7 mouse cellular contexts compared by ENCODE assay signal in genomic region chr4:155832321-155832720, GRCm38 (mm10). TPM values are rescaled to one million over a fixed set of nuclear protein-coding genes. Genes with fewer than 3 reads are reported as not detected.
DNase-seq lines count a peak whose midpoint lies in the region; ATAC-seq and TF ChIP-seq lines count a peak whose summit lies in the region.

No protein-coding gene starts in this region.

- DNase-seq in lung, postnatal 4 days: no peak
- no peak for DNase-seq in forebrain, embryonic 11.5 days (ENCODE audit: low spot score)
- no peak for DNase-seq in limb, embryonic 10.5 days (ENCODE audit: low spot score)
- DNase-seq in gastrocnemius, adult 8-10 months (ENCODE audit: low spot score in 2 of 2): no peak
- no peak for DNase-seq in gastrocnemius, adult 18-20 months (ENCODE audit: low spot score)

- 47% methylated on average over 10 of the region's 10 CpGs for WGBS in lung, embryonic 16.5 days
- WGBS in forebrain, embryonic 11.5 days: 56% methylated on average over 10 of the region's 10 CpGs
- WGBS in limb, embryonic 10.5 days: 56% methylated on average over 10 of the region's 10 CpGs
- WGBS in small intestine, adult 2 months: 37% methylated on average over 10 of the region's 10 CpGs

- peak overlapping the region; percentile 89 for H3K4me2 ChIP-seq in lung, embryonic 16.5 days (ENCODE audit: low read depth, low read length)
- H3K4me2 ChIP-seq in forebrain, embryonic 11.5 days (ENCODE audit: low read depth, low read length, severe bottlenecking): peak overlapping the region; percentile 97

- TF ChIP-seq CTCF in small intestine, adult 2 months (IDR thresholded peaks at IDR 0.05; ENCODE audit: extremely low read depth, insufficient read length, insufficient replicate concordance, low read depth, low read length): no peak

- no peak for TF ChIP-seq POLR2A in small intestine, adult 2 months (IDR thresholded peaks at IDR 0.05; ENCODE audit: low read depth, low read length)

- H3K36me3 ChIP-seq in lung, embryonic 16.5 days (ENCODE audit: control insufficient read depth, insufficient read depth, low read length): peaks cover 6% of the 10 kb centered on the region
- no peaks in the 10 kb centered on the region; the same call in 1 of the 2 replicates for H3K36me3 ChIP-seq in forebrain, embryonic 11.5 days (ENCODE audit: control insufficient read depth, insufficient read depth, low read length)
- peaks cover 36% of the 10 kb centered on the region for H3K36me3 ChIP-seq in limb, embryonic 10.5 days
- H3K36me3 ChIP-seq in small intestine, adult 2 months (ENCODE audit: control insufficient read depth, insufficient read depth, low read length): peaks cover 4% of the 10 kb centered on the region; the same call in 1 of the 2 replicates

- ATAC-seq in lung, embryonic 16.5 days (ENCODE audit: low read depth): no peak
- ATAC-seq in forebrain, embryonic 11.5 days (replicated peaks; ENCODE audit: low FRiP score): no peak

- H3K27me3 ChIP-seq in lung, embryonic 16.5 days (ENCODE audit: control insufficient read depth, insufficient read depth, low read depth, low read length): no peaks in the 10 kb centered on the region
- no peaks in the 10 kb centered on the region for H3K27me3 ChIP-seq in forebrain, embryonic 11.5 days (ENCODE audit: control insufficient read depth, insufficient read depth, low read length)
- no peaks in the 10 kb centered on the region for H3K27me3 ChIP-seq in limb, embryonic 10.5 days (ENCODE audit: low read depth, poor library complexity, severe bottlenecking)
- H3K27me3 ChIP-seq in small intestine, adult 2 months (ENCODE audit: control insufficient read depth, insufficient read depth, low read length): no peaks in the 10 kb centered on the region

- peak overlapping the region; percentile 23; the same call in 1 of the 2 replicates for H3K27ac ChIP-seq in lung, embryonic 16.5 days (ENCODE audit: low read length)
- H3K27ac ChIP-seq in forebrain, embryonic 11.5 days (ENCODE audit: low read depth, low read length): no peak overlapping the region
- H3K27ac ChIP-seq in limb, embryonic 10.5 days: peak overlapping the region; percentile 85
- H3K27ac ChIP-seq in small intestine, adult 2 months (ENCODE audit: insufficient read depth, low read depth, low read length): 0 out of 2 replicates have a peak overlapping the region, but pooled peaks have one; percentile 71

- H3K4me1 ChIP-seq in lung, embryonic 16.5 days (replicated peaks; ENCODE audit: control insufficient read depth, insufficient read depth, low read length): peaks cover 27% of the 10 kb centered on the region
- H3K4me1 ChIP-seq in forebrain, embryonic 11.5 days (replicated peaks; ENCODE audit: control insufficient read depth, insufficient read depth, low read length): peaks cover 12% of the 10 kb centered on the region
- H3K4me1 ChIP-seq in limb, embryonic 10.5 days: peaks cover 28% of the 10 kb centered on the region
- H3K4me1 ChIP-seq in small intestine, adult 2 months (ENCODE audit: control insufficient read depth, insufficient read depth, insufficient read length, low read length): peaks cover 13% of the 10 kb centered on the region

- H3K9me3 ChIP-seq in lung, embryonic 16.5 days (ENCODE audit: control insufficient read depth, low read length): no peaks in the 10 kb centered on the region
- H3K9me3 ChIP-seq in forebrain, embryonic 11.5 days (ENCODE audit: control insufficient read depth, low read length): no peaks in the 10 kb centered on the region
- H3K9me3 ChIP-seq in limb, embryonic 10.5 days (replicated peaks): no peaks in the 10 kb centered on the region

- H3K4me3 ChIP-seq in lung, embryonic 16.5 days (ENCODE audit: low read length): peak overlapping the region; percentile 88
- peak overlapping the region; percentile 87 for H3K4me3 ChIP-seq in forebrain, embryonic 11.5 days (ENCODE audit: low read depth, low read length)
- peak overlapping the region; percentile 81 for H3K4me3 ChIP-seq in limb, embryonic 10.5 days
- H3K4me3 ChIP-seq in small intestine, adult 2 months (ENCODE audit: low read depth, low read length): peak overlapping the region; percentile 80

- H3K9ac ChIP-seq in lung, embryonic 16.5 days (ENCODE audit: low read length): peak overlapping the region; percentile 94
- peak overlapping the region; percentile 88 for H3K9ac ChIP-seq in forebrain, embryonic 11.5 days (ENCODE audit: low read length)

RNA-seq across cellular contexts. Expression of gene Aurkaip1, which starts 1.2 kb away (rescaled TPM):
- 141 and 146 TPM in 2 replicates for polyA plus RNA-seq in lung, embryonic 16.5 days (2015; fragmentation: Nextera tagmentation; extraction: Ambion mirVana)
- polyA plus RNA-seq in forebrain, embryonic 11.5 days (2014; fragmentation: Nextera tagmentation; extraction: Ambion mirVana): 132 and 141 TPM in 2 replicates
- polyA plus RNA-seq in limb, embryonic 10.5 days (2016; fragmentation: Nextera tagmentation; extraction: Ambion mirVana): 186 and 204 TPM in 2 replicates
- 113 and 159 TPM in 2 replicates for polyA plus RNA-seq in small intestine, adult 2 months (2012; rRNA removed)
- 10 to 100 TPM; 73.1 to 83.9 (median 79.0) TPM for total RNA-seq in gastrocnemius, adult 8-10 months (2022)
- 10 to 100 TPM; 79.5 to 82.6 TPM for total RNA-seq in gastrocnemius, adult 18-20 months (2021)

RNA-seq across cellular contexts. Expression of gene Mxra8, which starts 7.2 kb away (rescaled TPM):
- 246 and 255 TPM in 2 replicates for polyA plus RNA-seq in lung, embryonic 16.5 days (2015; fragmentation: Nextera tagmentation; extraction: Ambion mirVana)
- polyA plus RNA-seq in forebrain, embryonic 11.5 days (2014; fragmentation: Nextera tagmentation; extraction: Ambion mirVana): 28.8 and 29.3 TPM in 2 replicates
- 39.2 and 48.9 TPM in 2 replicates for polyA plus RNA-seq in limb, embryonic 10.5 days (2016; fragmentation: Nextera tagmentation; extraction: Ambion mirVana)
- polyA plus RNA-seq in small intestine, adult 2 months (2012; rRNA removed): 67.9 and 98.1 TPM in 2 replicates
- total RNA-seq in gastrocnemius, adult 8-10 months (2022): 10 to 100 TPM; 16.5 to 34.5 (median 24.9) TPM
- 10 to 100 TPM; 25.0 to 29.7 TPM for total RNA-seq in gastrocnemius, adult 18-20 months (2021)

RNA-seq across cellular contexts. Expression of gene Dvl1, which starts 14.9 kb away (rescaled TPM):
- polyA plus RNA-seq in lung, embryonic 16.5 days (2015; fragmentation: Nextera tagmentation; extraction: Ambion mirVana): 4.5 and 6.0 TPM in 2 replicates
- polyA plus RNA-seq in forebrain, embryonic 11.5 days (2014; fragmentation: Nextera tagmentation; extraction: Ambion mirVana): 17.9 and 18.0 TPM in 2 replicates
- 3.8 and 4.7 TPM in 2 replicates for polyA plus RNA-seq in limb, embryonic 10.5 days (2016; fragmentation: Nextera tagmentation; extraction: Ambion mirVana)
- 111 and 153 TPM in 2 replicates for polyA plus RNA-seq in small intestine, adult 2 months (2012; rRNA removed)
- 100 to 1,000 TPM; 117 to 124 (median 120) TPM for total RNA-seq in gastrocnemius, adult 8-10 months (2022)
- total RNA-seq in gastrocnemius, adult 18-20 months (2021): 100 to 1,000 TPM; 104 to 106 TPM

RNA-seq across cellular contexts. Expression of gene Ccnl2, which starts 20.0 kb away (rescaled TPM):
- polyA plus RNA-seq in lung, embryonic 16.5 days (2015; fragmentation: Nextera tagmentation; extraction: Ambion mirVana): 179 and 185 TPM in 2 replicates
- polyA plus RNA-seq in forebrain, embryonic 11.5 days (2014; fragmentation: Nextera tagmentation; extraction: Ambion mirVana): 162 and 186 TPM in 2 replicates
- polyA plus RNA-seq in limb, embryonic 10.5 days (2016; fragmentation: Nextera tagmentation; extraction: Ambion mirVana): 174 and 196 TPM in 2 replicates
- polyA plus RNA-seq in small intestine, adult 2 months (2012; rRNA removed): 20.5 and 31.3 TPM in 2 replicates
- total RNA-seq in gastrocnemius, adult 8-10 months (2022): 10 to 100 TPM; 11.6 to 19.5 (median 15.0) TPM
- 10 to 100 TPM; 15.4 to 18.3 TPM for total RNA-seq in gastrocnemius, adult 18-20 months (2021)

RNA-seq across cellular contexts. Expression of gene Mrpl20, which starts 29.6 kb away (rescaled TPM):
- polyA plus RNA-seq in lung, embryonic 16.5 days (2015; fragmentation: Nextera tagmentation; extraction: Ambion mirVana): 177 and 194 TPM in 2 replicates
- 203 and 223 TPM in 2 replicates for polyA plus RNA-seq in forebrain, embryonic 11.5 days (2014; fragmentation: Nextera tagmentation; extraction: Ambion mirVana)
- polyA plus RNA-seq in limb, embryonic 10.5 days (2016; fragmentation: Nextera tagmentation; extraction: Ambion mirVana): 246 and 297 TPM in 2 replicates
- 34.5 and 36.4 TPM in 2 replicates for polyA plus RNA-seq in small intestine, adult 2 months (2012; rRNA removed)
- 10 to 100 TPM; 46.2 to 50.5 (median 47.7) TPM for total RNA-seq in gastrocnemius, adult 8-10 months (2022)
- 10 to 100 TPM; 50.3 to 54.0 TPM for total RNA-seq in gastrocnemius, adult 18-20 months (2021)
